Mouse (Mus musculus) kidney, postnatal 10 days (tissue): ENCODE measurements at regions not wholly inside any gene's neighbourhood (a gene's known extent, or its start where the extent isn't known, plus 50 kb on each side); places are given as distances from the start of the nearest gene placed in this dataset.

ENCODE experiments used
- DNase-seq: peaks from one replicate; pipeline ENCODE4 v3.0.0; 2021; ENCODE audit warnings: mixed read lengths

DNA sequence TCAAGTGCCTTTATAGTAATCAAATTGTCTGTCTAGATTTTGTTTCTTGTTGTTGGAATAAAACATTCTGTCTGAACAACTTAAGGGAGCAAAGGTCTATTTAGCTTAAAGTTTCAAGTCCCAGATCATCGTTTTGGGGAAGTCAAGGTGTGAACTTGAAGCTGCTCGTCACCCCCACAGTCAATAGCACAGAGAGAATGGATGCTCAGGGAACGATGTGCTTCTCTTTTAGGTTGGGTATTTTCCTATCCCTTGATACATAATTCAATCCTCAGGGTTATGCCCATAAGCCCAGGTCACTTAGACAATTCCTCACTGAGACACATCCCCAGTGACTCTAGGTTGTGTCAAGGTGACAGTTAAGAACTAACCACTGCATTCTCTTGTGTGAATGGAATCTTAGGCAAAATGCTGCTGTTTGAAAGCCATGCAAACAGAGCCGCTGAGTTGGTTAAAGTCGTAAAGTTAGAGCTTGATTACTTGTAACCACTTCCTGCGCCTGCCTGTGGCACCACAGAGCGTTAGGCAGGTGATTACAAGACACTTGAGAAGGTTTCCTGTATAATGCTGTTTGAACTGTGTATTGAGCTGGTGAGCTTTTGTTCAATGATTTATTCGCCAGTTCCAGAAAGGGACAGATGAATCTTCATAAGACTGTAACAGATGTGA lies 170.2 kb downstream of the Btg1 start:
- no peak for DNase-seq

DNA sequence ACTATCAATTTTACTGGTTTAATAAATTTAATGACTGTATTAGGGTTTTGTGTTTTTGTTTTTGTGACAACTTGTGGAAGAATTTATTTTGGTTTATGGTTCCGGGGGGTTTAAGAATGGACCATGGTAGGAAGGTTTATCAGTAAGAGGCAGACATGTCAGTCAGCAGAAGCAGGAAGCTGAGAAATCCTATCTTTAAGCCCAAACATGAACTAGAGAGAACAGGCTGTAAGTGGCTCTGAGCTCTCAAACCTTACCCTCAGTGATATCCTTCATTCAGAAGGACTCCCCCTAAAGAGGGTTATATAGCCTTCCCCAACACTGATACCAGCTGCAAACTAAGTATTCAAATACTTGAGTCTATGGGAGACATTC lies 170.8 kb downstream of the Btg1 start:
- DNase-seq: no peak

DNA sequence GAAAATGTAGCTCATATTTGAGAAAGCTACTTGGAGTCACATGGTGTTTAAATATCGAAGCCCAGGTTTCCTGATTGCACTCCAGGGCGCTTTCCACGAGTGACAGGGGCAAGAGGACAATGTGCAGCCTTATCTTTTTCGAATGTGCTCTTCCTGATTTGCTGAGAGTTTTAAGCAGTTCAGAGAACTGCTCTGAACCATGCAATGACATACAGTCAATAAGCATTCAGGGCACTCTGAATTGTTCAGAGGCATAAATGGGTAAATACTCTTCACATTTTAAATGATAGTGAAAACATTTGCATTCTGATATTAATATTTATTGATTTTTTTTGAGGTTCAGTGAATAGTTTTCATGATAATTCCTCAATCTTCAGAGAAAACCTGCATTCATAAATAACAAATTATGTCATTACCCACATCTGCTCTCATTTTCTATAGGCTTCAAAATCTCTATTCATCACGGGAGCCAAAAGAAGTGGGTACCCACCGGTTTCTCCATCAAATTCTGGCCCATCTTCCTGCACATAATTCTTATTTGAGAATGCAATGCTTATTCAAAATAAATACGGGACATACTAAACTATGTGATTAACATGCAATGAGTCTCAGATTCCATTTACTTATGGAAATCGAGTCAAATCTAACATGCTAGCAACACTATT lies 171.7 kb downstream of the Btg1 start:
- no peak for DNase-seq

- no peak for DNase-seq
Measured at GRCm38 (mm10) chr10:96797116-96797515, 180.3 kb downstream of the Btg1 start.

DNA sequence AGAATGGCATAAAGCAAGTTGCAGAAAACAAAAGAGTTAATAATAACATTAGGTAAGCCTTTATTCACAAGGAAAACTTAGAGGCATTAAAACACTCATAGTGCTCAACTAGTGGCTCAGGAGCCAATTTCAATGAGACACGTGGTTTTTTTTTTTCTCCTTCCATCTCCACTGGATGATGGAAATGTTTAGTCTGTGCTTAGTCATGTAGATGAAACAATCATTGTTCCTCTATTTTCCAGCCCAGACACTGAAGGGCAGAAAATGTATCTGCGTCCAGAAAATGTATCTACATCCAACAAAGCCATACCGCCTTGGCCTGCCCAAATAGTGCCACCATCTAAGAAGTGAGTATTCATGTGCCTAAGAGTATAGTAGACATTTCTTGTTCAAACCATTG lies 184.0 kb downstream of the Btg1 start:
- no peak for DNase-seq

GRCm38 (mm10) chr10:96804030-96804784 lies 187.4 kb downstream of the Btg1 start:
- no peak for DNase-seq

DNA sequence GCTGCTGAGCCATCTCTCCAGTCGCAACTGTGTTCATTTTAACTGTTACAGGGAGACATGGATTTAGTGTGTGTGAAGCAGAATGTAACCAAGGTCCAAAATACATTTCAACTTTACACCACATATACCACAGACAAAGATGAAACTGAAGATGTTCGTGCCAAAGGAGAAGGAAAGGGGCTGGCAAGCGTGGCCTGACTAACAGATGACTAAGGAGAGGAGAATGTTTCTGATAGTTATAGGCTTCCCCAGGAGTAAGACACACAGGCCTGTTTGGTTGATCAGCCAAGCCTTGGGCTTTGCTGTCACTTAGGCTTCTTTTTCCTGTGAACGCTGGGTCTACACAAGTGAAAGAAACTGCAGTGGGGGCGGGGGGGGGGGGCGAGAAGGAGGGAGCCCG lies 189.8 kb downstream of the Btg1 start:
- DNase-seq: no peak

GRCm38 (mm10) chr10:96821852-96822251 lies 205.0 kb downstream of the Btg1 start:
- DNase-seq: no peak

GRCm38 (mm10) chr10:96822344-96823335 lies 205.8 kb downstream of the Btg1 start:
- DNase-seq: peak; percentile 13

- no peak for DNase-seq
Measured at GRCm38 (mm10) chr10:96826234-96826788, 209.5 kb downstream of the Btg1 start.

DNA sequence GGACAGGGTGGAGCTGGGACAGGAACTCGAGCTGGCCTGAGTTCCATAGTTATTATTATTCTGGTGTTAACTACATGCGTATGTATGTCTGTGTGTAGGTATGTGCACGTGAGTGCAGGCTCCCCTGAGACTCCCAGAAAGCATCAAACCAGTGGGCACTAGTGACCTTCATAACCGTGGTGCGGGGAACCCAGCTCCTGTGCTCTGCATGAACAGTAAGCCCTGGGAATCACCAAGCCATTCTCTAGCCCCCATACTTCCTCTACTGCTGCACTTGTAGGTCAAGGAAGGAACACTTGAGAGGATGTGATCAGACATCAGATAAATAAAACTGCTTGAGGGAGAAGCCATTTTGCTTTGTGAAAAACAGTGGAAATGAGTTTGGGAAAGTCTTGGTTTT lies 211.2 kb downstream of the Btg1 start:
- DNase-seq: no peak

GRCm38 (mm10) chr10:96828581-96829246 lies 211.9 kb downstream of the Btg1 start:
- DNase-seq: no peak

DNA sequence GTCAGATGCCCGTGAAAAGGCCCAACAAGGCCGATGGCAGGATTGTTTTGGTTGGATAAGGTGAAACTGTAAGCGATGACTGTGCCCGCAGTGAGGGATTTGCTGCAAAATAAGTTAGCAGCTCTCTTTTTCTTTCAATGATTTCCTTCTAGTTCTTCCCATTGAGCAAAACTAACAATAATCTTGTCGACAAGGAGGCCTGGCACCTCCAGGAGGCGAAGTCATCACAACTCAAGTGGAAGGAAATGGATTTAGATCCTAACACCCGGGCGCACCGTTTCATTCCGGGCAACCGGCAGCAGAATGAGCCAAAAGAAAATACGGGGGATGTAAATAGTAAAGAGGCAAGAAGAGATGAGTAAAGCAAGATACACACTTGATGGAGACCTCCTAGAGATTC lies 214.3 kb downstream of the Btg1 start:
- no peak for DNase-seq

GRCm38 (mm10) chr10:96837230-96837629 lies 220.4 kb downstream of the Btg1 start:
- DNase-seq: no peak

GRCm38 (mm10) chr10:96841128-96841527 lies 224.3 kb downstream of the Btg1 start:
- no peak for DNase-seq

GRCm38 (mm10) chr10:96841956-96842355 lies 225.2 kb downstream of the Btg1 start:
- no peak for DNase-seq

- DNase-seq: no peak
Measured at GRCm38 (mm10) chr10:96845906-96846305, 229.1 kb downstream of the Btg1 start.

DNA sequence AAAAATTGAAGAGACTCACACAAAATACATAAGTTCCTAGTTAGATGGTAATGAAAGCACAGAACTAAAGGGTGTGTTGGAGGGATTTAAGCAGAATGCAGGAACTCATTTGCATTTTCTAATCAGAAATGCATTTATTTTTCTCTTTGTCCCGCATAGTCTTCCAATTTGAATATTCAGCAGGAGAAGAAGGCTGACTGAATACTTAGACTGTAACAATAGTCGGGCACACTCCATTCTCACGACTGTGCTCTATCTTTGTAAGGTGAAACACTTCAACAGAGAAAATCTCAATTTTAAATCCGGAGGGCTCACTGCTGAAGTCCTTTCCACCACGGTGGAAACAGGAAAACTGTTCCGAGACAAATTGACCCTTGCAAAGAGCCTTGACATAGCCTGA lies 230.2 kb downstream of the Btg1 start:
- DNase-seq: no peak

DNA sequence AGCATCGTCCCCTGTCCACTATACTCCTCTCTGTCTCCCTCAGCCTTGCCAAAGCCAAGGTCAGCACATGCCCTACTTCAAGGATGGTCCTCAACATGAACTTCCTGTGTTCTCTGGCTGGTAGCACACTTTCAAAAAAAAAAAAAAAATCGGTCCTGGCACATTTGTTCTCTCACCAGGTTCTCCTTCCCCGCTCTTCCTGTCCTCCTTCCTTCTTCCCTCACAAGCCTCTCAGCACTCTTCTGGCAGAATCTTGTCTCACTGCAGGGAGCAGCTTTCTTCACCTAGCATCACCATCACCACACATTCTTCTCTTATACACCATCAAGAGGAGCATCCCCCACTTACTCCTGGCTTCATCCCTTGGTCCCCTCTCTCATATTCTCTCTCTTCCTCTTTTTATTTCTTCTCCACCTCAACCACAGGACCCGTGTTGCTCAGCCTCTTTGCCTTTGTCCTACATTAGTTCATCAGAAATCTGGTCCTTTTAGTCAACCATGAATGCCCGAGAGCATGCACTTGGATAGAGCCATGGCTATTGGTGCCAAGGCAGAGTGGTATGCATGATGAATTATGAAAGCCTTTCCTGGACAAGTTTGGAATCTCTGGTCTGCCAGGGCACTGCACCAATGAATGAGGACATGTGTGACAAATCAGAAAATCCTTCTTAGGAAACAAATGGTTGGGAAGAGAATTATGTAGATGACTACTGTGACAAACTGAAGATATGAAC lies 230.8 kb downstream of the Btg1 start:
- peak; percentile 10 for DNase-seq

DNA sequence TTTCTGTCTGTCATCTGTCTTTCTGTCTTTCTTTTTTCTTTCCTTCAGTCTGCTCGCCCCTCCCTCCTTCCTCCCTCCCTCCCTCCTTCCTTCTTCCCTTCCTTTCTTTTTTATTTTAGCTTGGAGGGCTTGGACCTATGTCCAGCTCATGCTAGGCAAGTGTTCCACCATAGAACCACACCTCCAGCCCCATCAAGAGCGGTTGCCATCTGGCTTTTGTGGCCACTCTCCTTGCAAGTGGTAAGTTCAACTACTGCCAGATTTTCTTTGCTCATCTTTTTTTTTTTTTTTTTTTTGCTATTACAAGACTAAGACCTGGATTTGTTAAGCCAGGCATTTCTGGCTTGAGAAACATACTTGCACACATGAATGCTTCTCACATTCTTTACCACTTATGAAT lies 231.7 kb downstream of the Btg1 start:
- no peak for DNase-seq

DNA sequence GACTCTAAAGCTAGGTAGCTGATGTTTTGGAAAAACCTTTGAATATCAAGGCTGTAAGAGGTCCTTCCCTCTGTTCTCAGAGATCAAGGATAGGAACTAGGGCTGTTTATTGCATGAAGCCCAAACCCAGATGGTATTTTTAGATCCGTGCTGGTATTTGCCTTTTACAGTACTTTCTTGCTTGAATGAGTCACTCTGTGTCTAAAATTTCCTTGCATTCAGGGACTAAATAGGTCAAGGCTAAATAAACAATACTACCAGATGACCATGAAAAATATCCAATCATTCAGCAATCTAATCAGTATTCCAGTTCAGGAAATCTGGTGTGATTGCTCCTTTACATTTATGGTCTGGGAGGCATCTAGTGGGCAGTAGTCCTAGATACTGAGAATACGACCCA lies 243.6 kb downstream of the Btg1 start:
- DNase-seq: no peak
